Mouse (Mus musculus) adrenal gland, postnatal 36 days (tissue): Measurements from ENCODE around the gene Kin. TPM values are rescaled to one million over a fixed set of nuclear protein-coding genes. Genes with fewer than 3 reads are reported as not detected.

Experiments used
- DNase-seq, 2 experiments: peaks; one replicate each; pipeline ENCODE4 v3.0.0; 2021; ENCODE audit warnings: mixed read lengths in 1 of 2
- total RNA-seq, 2 experiments: library from RNA; stranded (reverse); gene quantifications; 2 replicates each; pipeline ENCODE4 v1.2.3; 2021

Gene Kin
- total RNA-seq, 2 experiments from 2014 or later: 15.2 to 18.1 TPM

- DNase-seq: no peak
These were observed 28.3 kb downstream of the Kin start for GRCm38 (mm10) chr2:10108535-10109189.

GRCm38 (mm10) chr2:10118751-10119150 lies 38.4 kb downstream of the Kin start:
- no peak for DNase-seq

- DNase-seq: no peak
These were observed 38.9 kb downstream of the Kin start for GRCm38 (mm10) chr2:10119276-10119675.

GRCm38 (mm10) chr2:10121826-10122225 lies 41.4 kb downstream of the Kin start:
- peak; percentile 12 to 59 for DNase-seq

- DNase-seq: no peak
These were observed 45.7 kb downstream of the Kin start for GRCm38 (mm10) chr2:10126122-10126521.

- DNase-seq: no peak
These were observed 47.1 kb downstream of the Kin start for GRCm38 (mm10) chr2:10127471-10127870.

- no peak for DNase-seq
These were observed 48.2 kb downstream of the Kin start for GRCm38 (mm10) chr2:10128571-10128970.

- peak; percentile 9 to 39 for DNase-seq
These were observed 50.1 kb downstream of the Kin start for GRCm38 (mm10) chr2:10130341-10130990.

GRCm38 (mm10) chr2:10131296-10131695 lies 50.9 kb downstream of the Kin start, which contains the start of gene Itih2:
Itih2 (minus strand) TSS chr2:10131396.
- DNase-seq: no peak

GRCm38 (mm10) chr2:10132128-10132527 lies 51.7 kb downstream of the Kin start:
- DNase-seq: no peak

GRCm38 (mm10) chr2:10133941-10134340 lies 53.5 kb downstream of the Kin start:
- DNase-seq: no peak

GRCm38 (mm10) chr2:10137320-10137719 lies 56.9 kb downstream of the Kin start:
- DNase-seq: no peak

GRCm38 (mm10) chr2:10140456-10140855 lies 60.1 kb downstream of the Kin start:
- no peak for DNase-seq

Other genes with a start within 250 kb of the Kin start
- under 1 TPM; 0.26 to 0.76 TPM for gene 4930412O13Rik, start 199.3 kb upstream of the Kin start, total RNA-seq
- gene 9230102O04Rik, start 191.1 kb upstream of the Kin start, total RNA-seq: not detected
- gene Gata3, start 190.6 kb upstream of the Kin start, total RNA-seq: 10 to 100 TPM; 12.8 to 13.5 TPM
- gene Taf3, start 32.0 kb upstream of the Kin start, total RNA-seq: 10 to 100 TPM; 11.8 to 12.1 TPM
- 100 to 1,000 TPM; 357 to 442 TPM for gene Atp5c1, start 83 bp upstream of the Kin start, total RNA-seq
- gene Itih2, start 50.8 kb downstream of the Kin start, total RNA-seq: 1 to 10 TPM; 7.0 to 7.6 TPM
- gene Itih5, start 73.0 kb downstream of the Kin start, total RNA-seq: 10 to 100 TPM; 29.7 to 38.5 TPM